Mouse (Mus musculus) thymus, postnatal 14 days (tissue): Measurements from ENCODE around the gene Engase.
A peak's percentile ranks its signal among the peaks of the same experiment; 100 is the strongest.

ENCODE experiments used
- DNase-seq: peaks from one replicate; pipeline ENCODE4 v3.0.0; 2021

Gene Engase

GRCm38 (mm10) chr11:118476396-118477373 lies at the start of gene Engase:
Engase (plus strand) TSS chr11:118476829.
- DNase-seq = peak; percentile 95

GRCm38 (mm10) chr11:118427266-118427779 lies 49.3 kb upstream of the Engase start:
- DNase-seq = no peak

- peak; percentile 54 for DNase-seq
Measured at GRCm38 (mm10) chr11:118427986-118428385, 48.6 kb upstream of the Engase start, which contains the start of gene C1qtnf1. C1qtnf1 (plus strand) TSS chr11:118428203.

DNA sequence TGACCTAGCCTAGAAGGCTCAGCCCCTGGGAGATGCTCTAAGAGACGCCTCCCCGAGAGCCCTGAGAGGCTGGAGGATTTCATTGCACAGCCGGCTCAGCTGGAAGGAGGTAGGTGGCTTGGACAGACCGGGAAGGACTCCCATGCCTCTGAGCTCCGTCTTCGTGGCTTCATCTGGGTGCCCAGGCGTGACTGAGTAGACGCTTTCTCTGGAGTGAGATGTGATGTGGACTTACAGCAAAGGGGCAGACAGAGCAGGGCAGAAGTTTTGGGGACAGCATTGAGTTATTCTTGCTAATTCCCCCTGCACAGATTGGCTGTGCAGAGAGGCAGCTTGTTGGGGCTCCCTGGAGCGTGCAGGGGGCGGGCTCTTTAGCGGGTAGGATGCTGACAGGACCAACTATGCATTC lies 48.2 kb upstream of the Engase start:
- DNase-seq = peak; percentile 35

DNA sequence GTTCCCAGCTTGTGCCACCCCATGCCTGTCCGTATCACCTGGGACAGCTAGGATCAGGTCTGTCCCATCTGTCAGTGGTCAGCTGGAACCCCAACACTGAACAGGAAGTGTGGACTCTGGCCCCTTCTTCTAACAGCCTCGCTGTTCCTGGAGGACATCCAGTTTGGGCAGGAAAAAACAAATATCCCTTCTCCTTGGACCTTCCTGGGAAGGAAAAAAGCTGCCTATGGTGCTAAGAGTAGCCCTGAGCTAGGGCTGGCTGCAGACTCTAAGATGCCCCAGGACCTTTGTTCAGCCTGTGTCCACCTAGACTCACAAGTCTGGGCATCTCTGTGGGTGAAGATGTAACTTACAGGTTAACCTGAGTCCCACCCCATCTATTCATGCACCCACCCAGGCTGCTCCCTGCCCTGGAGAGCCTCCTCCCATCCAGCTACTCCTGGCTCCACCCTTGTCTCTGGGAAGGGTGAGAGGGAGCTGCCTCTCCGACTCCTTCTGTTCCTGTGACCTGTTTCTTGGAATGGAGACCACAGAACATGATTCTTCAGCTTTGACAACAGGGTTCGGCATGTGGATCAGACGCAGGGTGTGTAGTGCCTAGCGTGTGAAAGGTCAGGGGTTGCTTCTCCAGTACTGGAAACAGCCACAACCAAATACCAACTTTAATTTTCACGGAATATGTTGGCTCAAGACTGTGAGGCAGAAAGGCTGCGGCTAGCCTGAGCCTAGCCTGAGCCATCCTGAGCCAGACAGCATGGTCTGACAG lies 47.5 kb upstream of the Engase start:
- DNase-seq = no peak

DNA sequence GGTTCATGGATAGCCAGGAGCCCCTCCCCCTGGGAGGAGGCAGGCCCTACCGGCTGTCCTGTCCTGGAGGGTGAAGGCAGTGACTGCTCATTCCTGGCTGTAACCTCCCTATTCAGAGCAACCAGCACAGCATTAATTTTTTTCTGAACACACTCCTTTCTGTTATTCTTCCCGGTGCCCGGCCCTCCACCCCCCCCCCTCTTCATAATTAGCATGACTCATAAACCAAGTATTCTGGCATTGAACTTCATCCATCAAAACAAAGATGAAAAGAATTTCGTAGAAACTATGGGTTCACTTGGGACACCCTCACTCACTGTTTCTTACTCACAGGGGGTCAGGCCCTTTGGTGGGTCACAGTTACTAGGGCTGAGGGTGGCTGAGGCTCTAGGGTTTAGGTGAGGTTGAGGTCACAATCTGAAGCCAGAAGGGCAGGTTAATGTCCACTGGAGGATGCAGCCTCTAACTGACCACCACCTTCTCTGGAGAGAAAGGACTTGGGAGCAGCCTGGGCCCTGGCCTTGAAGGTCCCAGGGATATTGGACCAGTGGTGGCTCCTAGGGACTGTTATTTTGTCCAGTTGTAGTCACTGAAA lies 46.2 kb upstream of the Engase start:
- no peak for DNase-seq

- no peak for DNase-seq
Measured at GRCm38 (mm10) chr11:118431100-118431948, 45.3 kb upstream of the Engase start.

DNA sequence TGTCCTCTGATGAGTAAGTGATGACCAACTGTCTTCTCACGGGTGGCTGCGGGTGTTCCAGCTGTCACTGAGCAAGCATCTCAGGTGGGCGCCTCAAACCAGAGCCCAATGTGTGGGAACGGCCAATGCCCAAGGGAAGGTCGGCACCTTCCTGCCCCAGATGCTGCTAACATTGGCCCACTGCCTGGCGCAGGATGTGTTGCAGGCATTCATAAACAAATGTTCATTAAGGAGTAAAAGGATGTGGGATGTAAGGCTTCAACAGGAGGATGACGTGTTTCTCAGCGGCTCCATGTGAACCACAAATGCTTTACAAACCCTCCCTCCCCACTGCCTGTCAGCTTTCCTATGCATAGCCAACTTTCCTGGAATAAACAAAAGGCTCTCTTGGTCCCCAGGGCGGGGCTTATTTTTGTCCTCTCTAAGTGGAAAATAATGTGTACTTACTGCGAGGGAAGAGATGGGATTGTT lies 43.2 kb upstream of the Engase start:
- no peak for DNase-seq

DNA sequence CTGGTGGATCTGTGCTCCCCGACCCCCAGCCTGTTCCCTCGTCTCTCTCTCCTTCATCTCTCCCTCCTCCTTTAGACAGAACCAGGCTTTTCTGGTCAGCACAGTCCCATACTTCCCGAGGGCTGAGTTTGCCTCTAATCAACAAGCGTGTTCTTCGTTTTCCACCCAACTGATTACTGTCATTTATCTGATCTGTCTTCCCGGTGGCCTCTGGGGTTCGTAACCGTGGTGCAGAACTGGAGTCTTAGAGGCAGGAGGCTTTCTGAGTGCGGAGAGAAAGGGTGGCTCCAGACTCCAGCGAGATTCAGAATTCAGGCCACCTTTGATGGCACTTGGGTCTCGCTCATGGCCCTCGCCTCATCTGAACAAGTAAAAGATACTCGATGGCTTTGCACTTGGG lies 42.5 kb upstream of the Engase start:
- DNase-seq = no peak

GRCm38 (mm10) chr11:118436471-118436935 lies 40.1 kb upstream of the Engase start:
- no peak for DNase-seq

GRCm38 (mm10) chr11:118438665-118439414 lies 37.8 kb upstream of the Engase start:
- no peak for DNase-seq

- no peak for DNase-seq
Measured at GRCm38 (mm10) chr11:118442691-118443090, 33.9 kb upstream of the Engase start.

DNA sequence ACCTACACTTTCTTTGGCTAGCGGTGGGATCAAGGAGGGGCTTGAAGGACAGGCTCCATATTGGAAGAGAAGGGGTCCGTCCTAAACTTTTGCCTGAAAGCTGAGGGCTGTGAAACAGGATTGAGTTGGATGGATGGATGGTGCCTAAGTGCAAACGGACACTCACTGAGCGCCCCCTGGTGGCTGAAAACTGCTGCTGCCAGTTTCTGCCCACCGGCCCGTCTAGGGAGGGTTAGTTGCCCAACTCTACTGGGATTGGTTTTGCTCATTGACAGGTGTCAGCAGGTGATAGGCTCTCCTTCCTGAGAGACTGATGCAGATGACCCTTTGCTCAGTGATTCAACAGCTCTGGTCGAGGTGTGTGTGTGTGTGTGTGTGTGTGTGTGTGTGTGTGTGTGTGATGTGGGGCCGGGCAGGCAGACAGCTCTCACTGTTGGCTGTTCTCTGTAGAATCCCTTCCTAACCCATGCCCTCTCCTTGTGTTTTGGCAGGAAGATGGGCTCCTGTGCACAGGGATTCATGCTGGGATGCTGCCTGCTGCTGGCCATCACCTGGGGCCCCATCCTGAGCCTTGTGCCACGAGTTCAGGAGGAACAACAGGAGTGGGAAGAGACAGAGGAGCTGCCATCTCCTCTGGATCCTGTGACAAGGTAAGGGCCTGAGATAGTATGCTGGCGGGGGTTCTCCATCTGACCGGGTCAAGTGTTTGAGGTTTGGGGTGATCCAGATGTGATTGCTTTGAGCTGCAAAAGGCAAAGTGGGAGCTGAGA lies 33.2 kb upstream of the Engase start:
- peak; percentile 81 for DNase-seq

- peak; percentile 75 for DNase-seq
Measured at GRCm38 (mm10) chr11:118445843-118446242, 30.8 kb upstream of the Engase start.

GRCm38 (mm10) chr11:118447346-118447745 lies 29.3 kb upstream of the Engase start:
- DNase-seq = no peak

- DNase-seq = no peak
Measured at GRCm38 (mm10) chr11:118448385-118448784, 28.2 kb upstream of the Engase start.

GRCm38 (mm10) chr11:118451211-118451610 lies 25.4 kb upstream of the Engase start:
- DNase-seq = no peak

DNA sequence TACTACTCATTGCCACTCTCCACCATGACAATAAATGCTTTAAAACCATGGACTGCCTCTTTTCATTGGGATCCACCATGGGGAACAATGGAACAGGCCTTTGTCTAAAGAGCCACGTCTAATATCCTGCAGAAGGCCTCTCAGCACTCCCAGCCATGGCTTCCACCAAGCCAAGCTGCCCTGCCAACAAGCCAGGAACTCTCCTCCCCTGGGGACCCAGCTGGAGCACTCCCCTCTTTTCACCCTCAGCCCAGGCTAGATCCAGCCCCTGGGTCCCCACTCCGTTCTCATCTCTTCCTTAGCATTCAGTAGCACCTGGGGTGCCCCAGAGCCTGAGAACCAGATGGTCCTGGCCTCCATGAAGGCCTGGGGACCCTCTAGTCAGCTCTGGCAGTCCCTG lies 23.7 kb upstream of the Engase start:
- DNase-seq = no peak

GRCm38 (mm10) chr11:118453886-118454671 lies 22.6 kb upstream of the Engase start:
- no peak for DNase-seq
